Mouse (Mus musculus): ENCODE measurements around the gene Gm5935. TPM values are rescaled to one million over a fixed set of nuclear protein-coding genes. Genes with fewer than 3 reads are reported as not detected.
"Not testable (repeated sequence)": the region's sequence is repeated elsewhere in the genome, so short reads cannot be mapped to it uniquely, and the experiment has no call there.

The Gm5935 gene
- not detected in 2 replicates for polyA plus RNA-seq (2012; rRNA removed)

- WGBS = 80% methylated on average over 5 of the region's 5 CpGs
- not testable (repeated sequence) for H3K4me3 ChIP-seq (replicated peaks; ENCODE audit: extremely low read depth, low read depth, low read length); H3K4me1 ChIP-seq (ENCODE audit: control insufficient read depth, insufficient read depth, low read length); DNase-seq
These were observed at the start of gene Gm5935 for GRCm38 (mm10) chrX:24775064-24775463. TSS of gene Gm5935 (minus strand) at chrX:24775164.

Other genes with a start within 250 kb of the Gm5935 start
- gene Gm4297, start 200.3 kb downstream of the Gm5935 start, polyA plus RNA-seq (2012; rRNA removed) = not detected in 2 replicates

Measured in lung, adult 2 months (tissue).